Mouse (Mus musculus) small intestine, adult 2 months (tissue): ENCODE data around the gene Ophn1. TPM values are rescaled to one million over a fixed set of nuclear protein-coding genes. Genes with fewer than 3 reads are reported as not detected.

ENCODE experiments used
- H3K27ac ChIP-seq: fragments of 200-500 bp; 2 replicates; pipeline ENCODE4 v1.5.1; 2012; ENCODE audit warnings: low read depth, low read length, control low read depth, inconsistent platforms; ENCODE audit not compliant: insufficient read depth
- H3K27me3 ChIP-seq: fragments of 200-500 bp; 2 replicates; pipeline ENCODE4 v1.6.1; 2012; ENCODE audit warnings: mild to moderate bottlenecking, moderate library complexity, low read length, inconsistent platforms; ENCODE audit not compliant: control insufficient read depth, insufficient read depth
- H3K36me3 ChIP-seq: fragments of 200-500 bp; 2 replicates; pipeline ENCODE4 v1.6.1; 2012; ENCODE audit warnings: mild to moderate bottlenecking, low read length, control low read depth, inconsistent platforms; ENCODE audit not compliant: control insufficient read depth, insufficient read depth
- H3K4me1 ChIP-seq: fragments of 200-500 bp; 2 replicates; pipeline ENCODE4 v1.6.1; 2012; ENCODE audit warnings: low read length, inconsistent platforms, mixed read lengths; ENCODE audit not compliant: control insufficient read depth, insufficient read depth, insufficient read length
- H3K4me3 ChIP-seq: fragments of 200-500 bp; 2 replicates; pipeline ENCODE4 v1.5.1; 2012; ENCODE audit warnings: low read depth, mild to moderate bottlenecking, control low read depth, inconsistent platforms, low read length, moderate library complexity
- CTCF ChIP-seq: fragments of 200-500 bp; IDR thresholded peaks from 2 replicates; pipeline ENCODE4 v1.5.1; 2012; ENCODE audit warnings: low read depth, mild to moderate bottlenecking, control low read depth, inconsistent platforms, low read length, moderate library complexity, mixed read lengths; ENCODE audit not compliant: insufficient replicate concordance, insufficient read length; ENCODE audit errors: extremely low read depth
- POLR2A ChIP-seq: fragments of 200-500 bp; IDR thresholded peaks from 2 replicates; pipeline ENCODE4 v1.6.1; 2012; ENCODE audit warnings: low read depth, mild to moderate bottlenecking, control low read depth, inconsistent platforms, low read length, moderate library complexity
- WGBS: fragments of 180-500 bp; shearing (Covaris S2); methylation state at CpG from one replicate; pipeline ENCODE4 v1.1.7; 2018; 5-methylcytosine and 5-hydroxymethylcytosine counted together
- polyA plus RNA-seq: library from polyadenylated mRNA; depleted of rRNA; stranded (reverse); fragments of >200 nt; gene quantifications from 2 replicates; pipeline ENCODE4 v1.2.3, GENCODE M21; 2012; rRNA removed

The Ophn1 gene
- polyA plus RNA-seq, 1 experiment = 5.0 TPM

DNA sequence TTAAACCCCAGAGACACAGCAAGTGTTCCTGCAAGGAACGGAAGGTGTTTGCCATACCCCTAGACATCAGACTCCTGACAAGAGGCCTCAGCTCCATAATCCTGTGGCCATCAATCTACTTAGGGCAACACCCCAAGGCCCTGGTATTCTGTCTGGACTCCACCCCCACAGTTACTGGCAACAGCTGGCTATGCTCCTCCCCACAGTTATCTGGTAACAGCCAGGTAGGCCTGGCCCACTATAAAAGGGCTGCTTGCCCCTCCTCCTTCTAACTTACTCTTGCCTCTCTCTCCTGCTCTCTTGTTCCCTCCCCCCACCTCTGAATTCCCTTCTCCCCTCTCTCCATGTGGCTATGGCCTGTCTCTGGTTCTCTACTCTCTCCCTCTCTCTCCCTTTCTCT is 344.4 kb downstream of the Ophn1 start:
- no peaks in the 10 kb centered on the region for H3K4me1 ChIP-seq
- H3K4me3 ChIP-seq = no peak overlapping the region
- H3K27ac ChIP-seq = no peak overlapping the region
- no peak for TF ChIP-seq CTCF
- no peak for TF ChIP-seq POLR2A
- no peaks in the 10 kb centered on the region for H3K36me3 ChIP-seq
- no peaks in the 10 kb centered on the region for H3K27me3 ChIP-seq
- WGBS = 92% methylated on average over 1 of the region's 1 CpGs

- Histone ChIP-seq H3K36me3 (no peaks in the 10 kb centered on the region), H3K27ac (no peak overlapping the region), H3K27me3 (no peaks in the 10 kb centered on the region), H3K4me3 (no peak overlapping the region), H3K4me1 (no peaks in the 10 kb centered on the region)
- no peak for TF ChIP-seq POLR2A
- no peak for TF ChIP-seq CTCF
- WGBS = 70% methylated on average over 2 of the region's 2 CpGs
Observed at GRCm38 (mm10) chrX:98515329-98515728, 375.5 kb downstream of the Ophn1 start.

DNA sequence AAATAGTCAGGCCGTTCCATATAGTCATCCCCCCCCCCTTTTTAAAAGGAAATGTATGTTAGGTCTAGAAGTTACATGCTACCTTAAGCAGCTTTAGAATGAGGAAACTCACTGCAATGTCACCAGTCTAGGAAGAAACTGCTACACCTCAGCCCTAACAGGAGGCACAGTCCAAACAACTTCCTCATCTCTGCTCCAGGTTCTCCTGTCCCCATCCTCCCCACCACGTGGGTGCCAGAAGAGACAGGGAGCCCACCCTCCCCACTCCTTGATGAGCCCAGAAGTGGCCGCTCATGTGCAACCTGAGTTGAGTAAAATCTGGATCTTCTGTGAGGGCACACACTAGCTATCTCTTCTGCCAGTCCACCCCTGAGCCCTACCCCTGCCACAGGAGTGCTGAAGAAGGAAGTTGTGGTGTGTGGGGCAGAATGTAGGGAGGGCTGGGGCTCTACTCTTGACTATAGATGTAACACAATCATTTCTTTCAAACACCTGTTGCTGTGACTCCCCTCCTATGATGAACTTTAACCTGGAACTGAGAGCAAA is 376.4 kb downstream of the Ophn1 start:
- Histone ChIP-seq H3K27me3 (no peaks in the 10 kb centered on the region), H3K27ac (no peak overlapping the region), H3K4me1 (no peaks in the 10 kb centered on the region), H3K4me3 (no peak overlapping the region), H3K36me3 (no peaks in the 10 kb centered on the region)
- WGBS = 40% methylated on average over 3 of the region's 3 CpGs
- TF ChIP-seq POLR2A = no peak
- no peak for TF ChIP-seq CTCF

Other genes with a start within 250 kb of the Ophn1 start
- 4.2 and 8.0 TPM in 2 replicates for gene Yipf6, start 45.3 kb upstream of the Ophn1 start, polyA plus RNA-seq
- 2.5 and 3.7 TPM in 2 replicates for gene Stard8, start 112.2 kb upstream of the Ophn1 start, polyA plus RNA-seq
- 26.2 and 86.8 TPM in 2 replicates for gene Efnb1, start 245.1 kb upstream of the Ophn1 start, polyA plus RNA-seq